Mouse (Mus musculus) embryonic facial prominence, embryonic 10.5 days (tissue): ENCODE results near the gene Sars2. TPM values are rescaled to one million over a fixed set of nuclear protein-coding genes. Genes with fewer than 3 reads are reported as not detected.

ENCODE experiments used
- DNase-seq: peaks from one replicate; pipeline ENCODE4 v3.0.0-alpha.2; 2017; ENCODE audit warnings: low spot score
- H3K27ac ChIP-seq: fragments of 300-500 bp; sonication (generic); replicated peaks from 2 replicates; pipeline ENCODE4 v1.5.1; 2016; ENCODE audit warnings: mild to moderate bottlenecking
- H3K27me3 ChIP-seq: fragments of 300-500 bp; sonication (generic); replicated peaks from 2 replicates; pipeline ENCODE4 v1.6.1; 2016; ENCODE audit warnings: low read depth, mild to moderate bottlenecking; ENCODE audit not compliant: poor library complexity, severe bottlenecking
- H3K36me3 ChIP-seq: fragments of 300-500 bp; sonication (generic); replicated peaks from 2 replicates; pipeline ENCODE4 v1.6.1; 2016; ENCODE audit warnings: mild to moderate bottlenecking, moderate library complexity
- H3K4me1 ChIP-seq: fragments of 300-500 bp; sonication (generic); 2 replicates; pipeline ENCODE4 v1.6.1; 2016
- H3K4me3 ChIP-seq: fragments of 300-500 bp; sonication (generic); 2 replicates; pipeline ENCODE4 v1.5.1; 2016; ENCODE audit warnings: mild to moderate bottlenecking, moderate library complexity
- H3K9me3 ChIP-seq: fragments of 300-500 bp; sonication (generic); 2 replicates; pipeline ENCODE4 v1.6.1; 2016; ENCODE audit warnings: mild to moderate bottlenecking
- WGBS: fragments of 180-500 bp; shearing (Covaris S2); methylation state at CpG from one replicate; pipeline ENCODE4 v1.1.7; 2016; 5-methylcytosine and 5-hydroxymethylcytosine counted together
- polyA plus RNA-seq: library from polyadenylated mRNA; unstranded; fragments of >200 nt; fragmentation: Nextera tagmentation; extraction: Ambion mirVana; gene quantifications from 2 replicates; pipeline ENCODE4 v1.2.1, GENCODE M21; 2016

The Sars2 gene
- polyA plus RNA-seq, 1 experiment from 2014 or later: 40.3 TPM

GRCm38 (mm10) chr7:28770309-28770708 is 28.5 kb downstream of the Sars2 start:
- Histone ChIP-seq H3K36me3 (peaks cover 16% of the 10 kb centered on the region; the same call in 1 of the 2 replicates), H3K27me3 (no peaks in the 10 kb centered on the region), H3K9me3 (no peaks in the 10 kb centered on the region), H3K4me1 (peaks cover 26% of the 10 kb centered on the region), H3K27ac (no peak overlapping the region), H3K4me3 (no peak overlapping the region)
- DNase-seq: no peak
- WGBS: 89% methylated on average over 3 of the region's 3 CpGs

GRCm38 (mm10) chr7:28771867-28772266 is 30.1 kb downstream of the Sars2 start:
- Histone ChIP-seq H3K4me3 (peak overlapping the region; percentile 3; the same call in 1 of the 2 replicates), H3K36me3 (peaks cover 31% of the 10 kb centered on the region), H3K9me3 (no peaks in the 10 kb centered on the region), H3K4me1 (peaks cover 19% of the 10 kb centered on the region), H3K27me3 (no peaks in the 10 kb centered on the region), H3K27ac (no peak overlapping the region)
- WGBS: 93% methylated on average over 11 of the region's 11 CpGs
- no peak for DNase-seq

GRCm38 (mm10) chr7:28773163-28773562 is 31.4 kb downstream of the Sars2 start:
- no peak for DNase-seq
- WGBS: 77% methylated on average over 3 of the region's 3 CpGs
- no peak overlapping the region for H3K27ac ChIP-seq

GRCm38 (mm10) chr7:28774164-28774563 is 32.4 kb downstream of the Sars2 start:
- peak overlapping the region; percentile 54 for H3K27ac ChIP-seq
- peaks cover 7% of the 10 kb centered on the region; the same call in 1 of the 2 replicates for H3K4me1 ChIP-seq
- H3K4me3 ChIP-seq: no peak overlapping the region
- no peaks in the 10 kb centered on the region for H3K9me3 ChIP-seq
- H3K27me3 ChIP-seq: no peaks in the 10 kb centered on the region
- 50% methylated on average over 12 of the region's 12 CpGs for WGBS
- peak; percentile 34 for DNase-seq
- peaks cover 41% of the 10 kb centered on the region for H3K36me3 ChIP-seq

More at GRCm38 (mm10) chr7:28773163-28773562, 31.4 kb downstream of the Sars2 start:
- no peaks in the 10 kb centered on the region for H3K27me3 ChIP-seq
- peaks cover 41% of the 10 kb centered on the region for H3K36me3 ChIP-seq
- no peak overlapping the region for H3K4me3 ChIP-seq
- H3K4me1 ChIP-seq: peaks cover 7% of the 10 kb centered on the region; the same call in 1 of the 2 replicates
- H3K9me3 ChIP-seq: no peaks in the 10 kb centered on the region

GRCm38 (mm10) chr7:28775129-28775528 is 33.3 kb downstream of the Sars2 start:
- Histone ChIP-seq H3K27me3 (no peaks in the 10 kb centered on the region), H3K36me3 (peaks cover 41% of the 10 kb centered on the region), H3K4me3 (no peak overlapping the region), H3K4me1 (peaks cover 8% of the 10 kb centered on the region), H3K9me3 (no peaks in the 10 kb centered on the region), H3K27ac (no peak overlapping the region)
- 88% methylated on average over 7 of the region's 7 CpGs for WGBS
- no peak for DNase-seq

GRCm38 (mm10) chr7:28778825-28779224 is 37.0 kb downstream of the Sars2 start:
- DNase-seq: no peak
- Histone ChIP-seq H3K4me1 (peaks cover 17% of the 10 kb centered on the region), H3K4me3 (no peak overlapping the region), H3K27ac (no peak overlapping the region), H3K27me3 (no peaks in the 10 kb centered on the region), H3K36me3 (peaks cover 40% of the 10 kb centered on the region), H3K9me3 (no peaks in the 10 kb centered on the region)
- 84% methylated on average over 9 of the region's 9 CpGs for WGBS

- Histone ChIP-seq H3K27me3 (no peaks in the 10 kb centered on the region), H3K27ac (peak overlapping the region; percentile 67), H3K4me1 (peaks cover 18% of the 10 kb centered on the region), H3K9me3 (no peaks in the 10 kb centered on the region), H3K4me3 (no peak overlapping the region), H3K36me3 (peaks cover 48% of the 10 kb centered on the region)
- peak; percentile 84 for DNase-seq
- WGBS: 47% methylated on average over 6 of the region's 6 CpGs
Measured at GRCm38 (mm10) chr7:28780067-28780658, 38.4 kb downstream of the Sars2 start.

GRCm38 (mm10) chr7:28780857-28781256 is 39.1 kb downstream of the Sars2 start:
- H3K4me1 ChIP-seq: peaks cover 22% of the 10 kb centered on the region
- H3K27me3 ChIP-seq: no peaks in the 10 kb centered on the region
- 84% methylated on average over 7 of the region's 7 CpGs for WGBS
- H3K4me3 ChIP-seq: no peak overlapping the region
- no peak overlapping the region for H3K27ac ChIP-seq
- no peak for DNase-seq
- H3K9me3 ChIP-seq: no peaks in the 10 kb centered on the region
- peaks cover 48% of the 10 kb centered on the region for H3K36me3 ChIP-seq

- H3K4me3 ChIP-seq: no peak overlapping the region
- peaks cover 22% of the 10 kb centered on the region for H3K4me1 ChIP-seq
- H3K27me3 ChIP-seq: no peaks in the 10 kb centered on the region
- no peak for DNase-seq
- H3K27ac ChIP-seq: no peak overlapping the region
- 92% methylated on average over 8 of the region's 8 CpGs for WGBS
- H3K9me3 ChIP-seq: no peaks in the 10 kb centered on the region
- H3K36me3 ChIP-seq: peaks cover 49% of the 10 kb centered on the region
Measured at GRCm38 (mm10) chr7:28781261-28781663, 39.5 kb downstream of the Sars2 start.

- no peak for DNase-seq
Measured at GRCm38 (mm10) chr7:28785161-28785560, 43.4 kb downstream of the Sars2 start.

GRCm38 (mm10) chr7:28787884-28788283 is 46.1 kb downstream of the Sars2 start:
- no peak overlapping the region for H3K4me3 ChIP-seq

More at GRCm38 (mm10) chr7:28785161-28785560, 43.4 kb downstream of the Sars2 start:
- peaks cover 51% of the 10 kb centered on the region for H3K36me3 ChIP-seq
- H3K4me1 ChIP-seq: peaks cover 45% of the 10 kb centered on the region
- no peak overlapping the region for H3K4me3 ChIP-seq
- H3K27me3 ChIP-seq: no peaks in the 10 kb centered on the region
- WGBS: 77% methylated on average over 5 of the region's 5 CpGs
- no peaks in the 10 kb centered on the region for H3K9me3 ChIP-seq
- H3K27ac ChIP-seq: no peak overlapping the region

GRCm38 (mm10) chr7:28788307-28789195 is 46.8 kb downstream of the Sars2 start, which contains the start of gene Rinl:
TSS of gene Rinl (plus strand) at chr7:28788969.
- H3K27me3 ChIP-seq: no peaks in the 10 kb centered on the region
- no peak for DNase-seq
- peaks cover 60% of the 10 kb centered on the region for H3K4me1 ChIP-seq
- peak within 1 kb of the TSS; percentile 73 for H3K27ac ChIP-seq
- no peak within 1 kb of the TSS for H3K4me3 ChIP-seq
- no peaks in the 10 kb centered on the region for H3K9me3 ChIP-seq
- peaks cover 42% of the 10 kb centered on the region for H3K36me3 ChIP-seq
- WGBS: 66% methylated on average over 5 of the region's 5 CpGs

More at GRCm38 (mm10) chr7:28787884-28788283, 46.1 kb downstream of the Sars2 start:
- no peak for DNase-seq
- 93% methylated on average over 9 of the region's 9 CpGs for WGBS
- Histone ChIP-seq H3K36me3 (peaks cover 47% of the 10 kb centered on the region), H3K27ac (peak overlapping the region; percentile 73), H3K9me3 (no peaks in the 10 kb centered on the region), H3K27me3 (no peaks in the 10 kb centered on the region), H3K4me1 (peaks cover 60% of the 10 kb centered on the region)
